Mouse (Mus musculus): ENCODE results near the gene Cacna1e.

- TF ChIP-seq GATA2 (IDR thresholded peaks at IDR 0.05; ENCODE audit: borderline replicate concordance, low read depth, low read length) (no peak), CTCF (IDR thresholded peaks at IDR 0.05; ENCODE audit: low read depth, low read length) (no peak), GATA1 (IDR thresholded peaks at IDR 0.05; ENCODE audit: borderline replicate concordance, low read length) (no peak)
Observed at GRCm38 (mm10) chr1:154823098-154823497, 61.2 kb downstream of the Cacna1e start.
